Mouse (Mus musculus): ENCODE data around the gene Bloc1s6. TPM values are rescaled to one million over a fixed set of nuclear protein-coding genes. Genes with fewer than 3 reads are reported as not detected.

Gene Bloc1s6
- total RNA-seq (2021), result 10 to 100 TPM; 47.7 to 49.6 TPM

GRCm38 (mm10) chr2:122737894-122738830, at the start of gene Bloc1s6:
Bloc1s6 (plus strand) TSS chr2:122738503.
- intact Hi-C loops (cut with DNase I), result no loop called here
- DNase-seq, result peak; percentile 91

- DNase-seq, result no peak
- intact Hi-C loops (cut with DNase I), result no loop called here
Observed at GRCm38 (mm10) chr2:122697526-122697925, 40.8 kb upstream of the Bloc1s6 start.

GRCm38 (mm10) chr2:122701012-122701411, 37.3 kb upstream of the Bloc1s6 start:
- DNase-seq, result no peak
- intact Hi-C loops (cut with DNase I), result no loop called here

- intact Hi-C loops (cut with DNase I), result no loop called here
- DNase-seq, result no peak
Observed at GRCm38 (mm10) chr2:122701871-122702180, 36.5 kb upstream of the Bloc1s6 start.

GRCm38 (mm10) chr2:122702181-122703036, 35.9 kb upstream of the Bloc1s6 start, which contains the start of gene Slc30a4:
Slc30a4 (minus strand) TSS chr2:122702663.
- intact Hi-C loops (cut with DNase I), result no loop called here
- DNase-seq, result peak; percentile 86

GRCm38 (mm10) chr2:122704572-122704971, 33.7 kb upstream of the Bloc1s6 start:
- intact Hi-C loops (cut with DNase I), result no loop called here

GRCm38 (mm10) chr2:122708080-122708479, 30.2 kb upstream of the Bloc1s6 start:
- intact Hi-C loops (cut with DNase I), result no loop called here

More at GRCm38 (mm10) chr2:122704572-122704971, 33.7 kb upstream of the Bloc1s6 start:
- no peak for DNase-seq

GRCm38 (mm10) chr2:122709156-122709555, 29.1 kb upstream of the Bloc1s6 start:
- DNase-seq, result no peak
- intact Hi-C loops (cut with DNase I), result no loop called here

More at GRCm38 (mm10) chr2:122708080-122708479, 30.2 kb upstream of the Bloc1s6 start:
- DNase-seq, result no peak

- no peak for DNase-seq
- intact Hi-C loops (cut with DNase I), result no loop called here
Observed at GRCm38 (mm10) chr2:122711911-122712310, 26.4 kb upstream of the Bloc1s6 start.

GRCm38 (mm10) chr2:122712848-122713247, 25.5 kb upstream of the Bloc1s6 start:
- no peak for DNase-seq
- intact Hi-C loops (cut with DNase I), result no loop called here

- intact Hi-C loops (cut with DNase I), result no loop called here
- DNase-seq, result no peak
Observed at GRCm38 (mm10) chr2:122715148-122715692, 23.1 kb upstream of the Bloc1s6 start.

GRCm38 (mm10) chr2:122716301-122716842, 21.9 kb upstream of the Bloc1s6 start:
- intact Hi-C loops (cut with DNase I), result no loop called here
- DNase-seq, result no peak

GRCm38 (mm10) chr2:122719232-122719631, 19.1 kb upstream of the Bloc1s6 start:
- intact Hi-C loops (cut with DNase I), result no loop called here
- no peak for DNase-seq

- no peak for DNase-seq
- intact Hi-C loops (cut with DNase I), result no loop called here
Observed at GRCm38 (mm10) chr2:122720564-122720963, 17.7 kb upstream of the Bloc1s6 start.

GRCm38 (mm10) chr2:122725604-122726003, 12.7 kb upstream of the Bloc1s6 start:
- intact Hi-C loops (cut with DNase I), result no loop called here
- DNase-seq, result peak; percentile 19

GRCm38 (mm10) chr2:122731456-122731855, 6.8 kb upstream of the Bloc1s6 start:
- no peak for DNase-seq
- intact Hi-C loops (cut with DNase I), result no loop called here

GRCm38 (mm10) chr2:122739023-122739422, 720 bp downstream of the Bloc1s6 start:
- DNase-seq, result no peak
- intact Hi-C loops (cut with DNase I), result no loop called here

GRCm38 (mm10) chr2:122746461-122746860, 8.2 kb downstream of the Bloc1s6 start:
- no peak for DNase-seq
- intact Hi-C loops (cut with DNase I), result no loop called here

GRCm38 (mm10) chr2:122753739-122754343, 15.5 kb downstream of the Bloc1s6 start:
- peak; percentile 46 for DNase-seq

GRCm38 (mm10) chr2:122759791-122760190, 21.5 kb downstream of the Bloc1s6 start:
- intact Hi-C loops (cut with DNase I), result loop anchor here (10.0 kb wide), 1 partner anchor 125 kb away; the partner anchor contains the start of gene AA467197
- DNase-seq, result peak; percentile 10

More at GRCm38 (mm10) chr2:122753739-122754343, 15.5 kb downstream of the Bloc1s6 start:
- intact Hi-C loops (cut with DNase I), result loop anchor here (10.0 kb wide), 1 partner anchor 119 kb away; the partner anchor contains the start of gene AA467197

Data from left cerebral cortex, postnatal 4 days (tissue).